Comparison of ENCODE assay signal across 7 mouse cellular contexts in the genomic region with DNA sequence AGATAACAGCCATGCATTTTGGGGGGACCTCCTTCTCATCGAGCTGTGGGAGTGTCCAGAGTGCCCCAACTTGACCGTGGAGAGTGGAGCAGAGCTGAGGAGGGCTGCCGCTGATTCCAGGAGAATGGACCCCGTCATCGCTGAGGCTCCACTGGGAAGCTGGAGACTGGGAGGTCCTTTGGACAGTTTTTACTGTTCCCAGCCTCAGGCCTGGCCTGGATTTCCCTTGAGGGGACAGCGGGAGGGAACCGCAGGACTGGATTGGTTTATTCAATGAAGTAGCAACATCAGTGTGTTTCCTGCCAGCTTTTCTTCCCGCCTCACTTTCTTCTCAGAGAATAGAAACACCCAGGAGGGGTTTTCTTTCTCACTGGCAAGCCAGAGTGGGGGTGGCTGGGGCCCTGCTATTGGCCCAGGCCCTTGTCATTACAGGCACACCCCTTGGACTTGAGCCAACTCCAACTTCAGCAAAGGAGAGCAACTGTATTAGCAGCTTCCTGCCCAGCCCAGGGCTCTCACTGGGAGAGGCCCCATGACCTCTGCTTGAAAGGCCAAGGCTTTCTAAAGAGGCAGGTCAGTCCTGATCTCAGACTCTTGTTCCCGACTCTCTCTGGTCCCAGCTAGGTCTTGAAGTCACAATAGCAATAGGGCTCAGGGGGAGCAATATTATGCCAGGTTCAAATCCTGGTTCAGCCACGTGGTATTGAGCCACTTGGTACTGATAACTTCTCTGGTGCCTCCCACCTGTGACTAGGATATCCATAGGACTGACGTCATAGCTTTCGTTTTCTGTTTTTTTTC. TPM values are rescaled to one million over a fixed set of nuclear protein-coding genes. Genes with fewer than 3 reads are reported as not detected.
DNase-seq lines count a peak whose midpoint lies in the region; ATAC-seq lines count a peak whose summit lies in the region.

No protein-coding gene starts in this region.

- no peaks in the 10 kb centered on the region for H3K9me3 ChIP-seq in hindbrain, embryonic 14.5 days (ENCODE audit: control insufficient read depth, low read length)

- no peak overlapping the region for H3K9ac ChIP-seq in hindbrain, embryonic 14.5 days

- ATAC-seq in hindbrain, embryonic 14.5 days (ENCODE audit: low FRiP score): peak; percentile 87

- H3K4me2 ChIP-seq in hindbrain, embryonic 14.5 days (replicated peaks): no peak overlapping the region

- H3K36me3 ChIP-seq in hindbrain, embryonic 14.5 days (replicated peaks; ENCODE audit: control insufficient read depth, insufficient read depth): no peaks in the 10 kb centered on the region

- peak overlapping the region; percentile 69 for H3K27ac ChIP-seq in hindbrain, embryonic 14.5 days

- peaks cover 10% of the 10 kb centered on the region; the same call in 1 of the 2 replicates for H3K4me1 ChIP-seq in hindbrain, embryonic 14.5 days (replicated peaks; ENCODE audit: control insufficient read depth, insufficient read depth, low read length)

- no peaks in the 10 kb centered on the region for H3K27me3 ChIP-seq in hindbrain, embryonic 14.5 days (ENCODE audit: control insufficient read depth, insufficient read depth, low read length)

- no peak overlapping the region for H3K4me3 ChIP-seq in hindbrain, embryonic 14.5 days (replicated peaks; ENCODE audit: low read length)

- 14% methylated on average over 12 of the region's 12 CpGs for WGBS in hindbrain, embryonic 14.5 days

- DNase-seq in ZHBTc4 (ENCODE audit: low read depth, low spot score): peak; percentile 98
- peak; percentile 73 to 80 for DNase-seq in cerebellum, postnatal 10 days
- peak; percentile 91 for DNase-seq in gastrocnemius, adult 18-20 months (ENCODE audit: low spot score)
- DNase-seq in hindbrain, embryonic 14.5 days (ENCODE audit: low spot score): peak; percentile 81
- DNase-seq in layer of hippocampus, postnatal 36 days: peak; percentile 60 to 65
- peak; percentile 97 for DNase-seq in lung, postnatal 10 days
- peak; percentile 79 for DNase-seq in ovary, postnatal 14 days (ENCODE audit: low spot score)

RNA-seq across cellular contexts. Expression of a gene that starts 33.3 kb away (rescaled TPM):
- total RNA-seq in gastrocnemius, adult 18-20 months (2021): not detected
- polyA plus RNA-seq in hindbrain, embryonic 14.5 days (2014; fragmentation: Nextera tagmentation; extraction: Ambion mirVana): not detected in 2 replicates
- not detected for total RNA-seq in layer of hippocampus, postnatal 36 days (2021)
